Mouse (Mus musculus) c-Kit-positive CD71-positive TER-119-positive erythroid progenitor cells, embryonic 14.5 days (primary cell): ENCODE results near the gene Gm5538.

Experiments
- DNase-seq: peaks from one replicate; pipeline ENCODE4 v3.0.0-alpha.2; 2013; ENCODE audit warnings: low spot score

The Gm5538 gene

GRCm38 (mm10) chr3:59729490-59729889 is at the start of gene Gm5538:
Gm5538 (plus strand) TSS chr3:59729790.
- no peak for DNase-seq

- no peak for DNase-seq
Measured at GRCm38 (mm10) chr3:59697391-59697790, 32.2 kb upstream of the Gm5538 start.

GRCm38 (mm10) chr3:59702614-59703110 is 26.9 kb upstream of the Gm5538 start:
- no peak for DNase-seq

GRCm38 (mm10) chr3:59739866-59740265 is 10.3 kb downstream of the Gm5538 start:
- DNase-seq = no peak

- no peak for DNase-seq
Measured at GRCm38 (mm10) chr3:59744181-59744580, 14.6 kb downstream of the Gm5538 start.
